Mouse (Mus musculus): ENCODE data around the gene Kin. TPM values are rescaled to one million over a fixed set of nuclear protein-coding genes. Genes with fewer than 3 reads are reported as not detected.

Kin gene
- 10 to 100 TPM; 24.9 to 38.3 TPM for polyA plus RNA-seq (2017; shearing (Covaris generic))

DNA sequence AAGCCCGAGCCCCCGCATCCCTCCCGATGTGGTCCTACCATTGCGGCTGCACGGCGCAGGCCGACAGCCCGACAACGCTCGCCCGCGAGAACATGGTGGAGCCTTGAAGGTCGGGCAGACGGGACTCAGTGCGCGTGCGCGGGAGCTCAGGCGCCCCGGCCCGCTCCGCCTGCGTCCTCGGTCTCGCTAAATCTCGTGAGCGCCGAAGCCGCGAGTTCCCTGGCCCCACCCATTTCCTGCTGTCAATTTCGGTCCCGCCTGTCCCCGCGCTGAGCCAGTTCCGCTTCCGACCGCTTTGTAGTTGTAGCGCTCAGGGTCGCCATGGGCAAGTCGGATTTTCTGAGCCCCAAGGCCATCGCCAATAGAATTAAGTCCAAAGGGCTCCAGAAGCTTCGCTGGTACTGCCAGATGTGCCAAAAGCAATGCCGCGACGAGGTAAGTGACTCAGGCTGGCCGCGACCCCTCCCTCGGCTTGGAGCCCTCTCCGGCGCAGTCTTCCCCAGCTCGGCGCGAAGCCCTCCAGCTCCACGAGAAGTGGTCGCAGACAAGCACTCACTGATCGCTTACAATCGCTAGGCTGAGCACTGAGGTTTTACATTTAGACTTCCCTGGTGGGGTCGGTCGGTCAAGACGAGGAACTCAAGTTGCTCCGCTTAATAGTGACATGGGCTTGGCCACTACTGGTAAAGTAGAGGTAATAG lies at the start of gene Kin, which contains the start of gene Atp5c1:
TSS of gene Kin (plus strand) at position 284 of the 701 bp plus-strand sequence.
TSS of gene Atp5c1 (minus strand) at position 201 of the 701 bp plus-strand sequence.
- peak; percentile 98 for ATAC-seq

DNA sequence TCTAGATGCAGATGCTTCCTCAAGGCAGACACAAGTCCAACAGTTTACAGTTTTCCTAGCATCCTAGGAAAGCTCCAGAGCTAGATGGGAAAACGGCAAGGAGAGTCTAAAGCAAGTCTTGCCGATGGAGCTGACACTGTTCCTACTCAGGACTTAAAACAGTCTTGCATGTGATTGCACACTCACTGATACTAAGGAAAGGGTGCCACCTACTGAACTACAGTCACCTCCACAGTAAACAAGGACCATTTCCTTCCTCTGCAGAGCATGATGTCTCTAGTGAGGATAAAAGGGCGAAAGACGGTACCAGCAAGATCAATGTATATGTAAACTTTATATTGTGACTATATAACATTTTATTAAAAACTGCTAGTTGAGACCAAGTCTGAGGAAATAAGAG lies 46.7 kb upstream of the Kin start:
- peak; percentile 57 for ATAC-seq

DNA sequence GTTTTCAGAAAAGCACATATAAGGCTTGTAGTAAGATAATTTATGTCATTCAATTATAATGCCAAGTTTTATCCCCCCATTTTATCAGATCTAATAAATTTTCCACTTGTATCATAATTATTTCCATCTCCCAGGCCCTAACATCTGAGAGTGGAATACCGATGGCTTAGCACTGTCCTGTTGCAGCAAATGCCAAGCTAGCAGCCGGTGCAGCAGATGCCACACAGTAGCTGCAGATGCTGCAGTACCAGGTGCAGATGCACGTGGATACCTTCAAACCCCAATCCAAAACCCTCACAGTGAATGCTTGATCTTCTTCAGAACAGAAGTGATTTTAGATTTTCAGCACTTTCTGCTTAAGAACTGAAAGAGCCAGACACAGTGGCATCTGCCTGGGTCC lies 45.4 kb upstream of the Kin start:
- no peak for ATAC-seq

DNA sequence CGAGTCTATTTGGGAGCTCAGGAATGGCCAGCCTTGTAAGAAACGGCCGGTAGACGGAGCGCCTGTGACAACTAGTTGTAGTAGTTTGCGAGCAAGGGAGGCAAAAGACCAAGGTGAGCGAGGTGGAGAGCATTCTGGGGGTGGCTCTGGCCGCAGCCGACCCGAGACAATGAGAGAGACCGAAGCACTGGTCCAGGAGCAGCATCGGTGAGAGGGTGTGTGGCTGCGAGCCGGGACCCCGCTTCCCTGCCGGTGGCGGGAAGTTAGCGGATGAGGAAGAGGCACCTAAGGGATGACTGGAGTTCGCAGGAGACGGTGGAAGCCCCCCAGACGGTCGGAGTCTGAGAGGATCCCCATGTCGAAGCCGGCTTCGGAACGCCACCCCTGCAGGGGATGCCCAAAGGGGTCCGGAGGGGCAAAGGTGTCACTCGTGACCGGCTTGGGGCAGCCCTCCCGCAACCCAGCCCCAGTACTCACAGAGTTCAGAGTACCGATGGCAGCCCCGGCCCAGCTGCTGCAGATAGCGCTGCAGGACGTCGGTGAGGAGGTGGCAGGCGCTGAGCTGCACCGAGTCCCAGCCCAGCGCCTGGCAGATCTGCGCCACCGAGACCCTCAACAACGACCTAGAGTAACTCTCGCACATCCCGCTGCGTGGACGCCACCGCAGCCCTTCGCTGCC lies 32.5 kb upstream of the Kin start:
- peak; percentile 10 for ATAC-seq

DNA sequence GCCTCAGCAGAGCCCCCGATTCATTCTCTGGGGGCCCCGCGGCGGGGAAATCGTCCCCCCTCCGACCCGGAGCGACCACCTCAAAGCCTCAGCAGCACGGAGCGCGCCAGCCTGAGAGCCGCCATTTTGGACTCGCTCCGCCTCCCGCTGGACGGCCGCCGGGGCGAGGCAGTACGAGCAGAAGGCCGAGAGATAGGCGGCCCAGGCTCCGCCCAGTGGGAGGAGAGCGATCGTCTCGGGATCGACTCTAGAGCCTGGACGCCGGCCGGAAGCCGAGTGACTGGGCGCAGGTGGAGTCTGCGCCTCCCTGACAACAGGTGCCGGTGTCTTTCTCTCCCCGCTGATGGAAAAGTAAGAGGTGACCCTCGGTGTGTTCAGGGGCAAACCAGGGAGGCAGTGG lies 31.9 kb upstream of the Kin start, which contains the start of gene Taf3:
TSS of gene Taf3 (minus strand) at position 136 of the 400 bp plus-strand sequence.
- ATAC-seq: peak; percentile 95

DNA sequence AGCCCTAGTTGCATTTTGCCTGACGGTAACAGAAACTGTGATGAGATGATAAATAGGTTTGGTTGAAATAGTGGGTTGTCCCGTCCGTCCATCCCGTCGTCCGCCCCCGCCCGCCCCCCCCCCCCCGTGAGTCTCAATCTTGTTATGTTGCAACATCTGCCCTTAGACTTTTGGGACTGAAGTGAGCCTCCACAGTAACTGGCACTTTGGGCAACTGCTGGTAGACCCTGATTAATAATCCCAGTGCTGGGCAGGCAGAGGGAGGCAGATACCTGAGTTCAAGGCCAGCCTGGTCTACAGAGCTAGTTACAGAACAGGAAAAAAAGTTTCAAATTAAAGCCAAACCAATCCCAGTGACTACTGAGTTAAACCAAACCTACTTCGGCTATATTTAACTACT lies 30.9 kb upstream of the Kin start:
- ATAC-seq: no peak

DNA sequence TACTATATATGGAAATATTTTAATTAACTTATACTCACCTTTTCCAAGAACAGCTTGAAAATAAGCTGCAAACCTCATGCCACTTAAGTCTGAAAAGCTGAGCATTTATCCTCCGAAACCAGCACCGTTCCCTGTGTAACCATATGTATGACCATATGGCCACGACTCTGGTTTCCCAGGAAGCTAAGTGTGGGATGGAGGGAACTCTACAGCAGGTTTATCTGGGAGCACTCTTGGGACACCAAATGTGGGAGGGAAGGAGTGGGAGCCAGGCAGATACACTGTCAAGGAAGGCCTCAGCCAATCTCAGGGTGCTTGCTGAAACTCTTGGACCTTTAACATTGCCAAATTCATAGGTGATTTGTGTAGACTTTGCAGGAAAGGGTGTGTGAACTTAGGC lies 29.5 kb upstream of the Kin start:
- ATAC-seq: no peak

DNA sequence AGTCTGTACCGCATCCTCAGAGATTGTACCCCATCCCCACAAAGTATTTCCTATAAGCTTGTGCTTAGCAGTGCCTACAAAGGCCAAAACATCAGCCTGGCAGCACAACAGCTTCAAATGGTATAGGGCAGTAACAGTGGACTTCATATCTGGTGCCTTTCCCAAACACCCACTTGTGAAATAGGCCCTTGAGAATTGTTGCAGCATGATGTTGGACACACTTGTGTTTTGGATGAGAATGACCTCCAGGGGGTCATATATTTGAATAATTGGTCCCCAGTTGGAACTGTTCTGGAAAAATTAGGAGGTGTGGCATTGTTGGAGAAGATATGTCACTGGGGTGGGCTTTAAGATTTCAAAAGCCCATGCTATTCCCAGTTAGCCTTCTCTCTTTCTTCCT lies 28.4 kb upstream of the Kin start:
- no peak for ATAC-seq

DNA sequence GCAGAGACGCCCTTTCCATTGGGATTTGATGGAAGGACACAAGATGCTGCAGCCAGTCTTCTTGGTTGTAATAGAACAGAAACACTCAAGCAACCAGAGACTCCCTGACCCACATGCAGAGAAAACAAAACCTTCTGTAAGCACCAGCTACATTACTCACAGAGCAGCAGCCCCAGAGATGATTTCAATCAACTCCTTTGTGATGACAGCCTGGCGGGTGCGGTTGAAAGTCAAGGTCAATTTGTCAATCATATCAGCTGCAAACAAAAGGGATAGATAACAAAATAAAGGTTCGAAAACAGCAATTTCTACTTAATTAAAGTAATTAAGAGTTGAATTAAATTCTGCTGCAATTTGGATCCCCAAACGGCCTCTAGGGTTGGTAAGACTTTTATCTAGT lies 21.6 kb upstream of the Kin start:
- ATAC-seq: no peak

DNA sequence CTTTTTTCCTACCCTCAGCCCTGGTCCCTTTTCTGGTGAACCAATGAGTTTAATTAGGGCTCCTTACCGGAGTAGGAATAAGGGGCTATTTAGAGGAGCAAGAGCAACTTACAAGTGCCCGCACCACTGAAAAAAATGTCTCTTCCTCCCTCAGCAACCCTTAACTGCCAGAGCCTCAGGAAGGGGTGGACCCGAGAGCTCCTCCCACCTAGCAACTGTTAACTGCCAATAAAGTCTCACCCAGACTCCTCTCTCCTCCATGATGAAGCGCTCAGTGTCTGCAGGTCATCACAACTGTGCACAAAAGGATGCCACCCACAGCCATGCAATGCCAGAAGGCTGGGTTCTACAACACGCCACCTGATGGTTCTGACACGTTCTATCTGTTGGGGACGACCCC lies 8.6 kb upstream of the Kin start:
- ATAC-seq: no peak

DNA sequence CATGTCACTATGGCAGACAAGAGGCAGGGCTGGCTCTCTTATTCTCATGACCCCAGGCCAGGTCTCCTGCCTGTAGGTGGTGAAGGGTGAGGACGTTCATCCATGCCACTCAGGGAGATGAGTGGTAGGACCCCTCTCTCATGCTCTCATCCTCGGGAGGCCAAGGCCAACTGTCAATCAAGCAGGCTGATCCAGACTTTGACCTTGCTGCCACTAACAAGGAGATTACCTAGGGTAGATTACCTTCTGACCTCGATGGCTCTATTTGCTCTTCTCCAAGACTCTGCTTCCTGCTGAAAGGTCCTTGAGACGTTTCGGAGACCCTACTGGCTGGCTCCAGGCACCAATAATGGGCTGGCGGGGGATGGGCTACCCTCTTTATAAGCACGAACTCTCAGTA lies 5.9 kb upstream of the Kin start:
- no peak for ATAC-seq

DNA sequence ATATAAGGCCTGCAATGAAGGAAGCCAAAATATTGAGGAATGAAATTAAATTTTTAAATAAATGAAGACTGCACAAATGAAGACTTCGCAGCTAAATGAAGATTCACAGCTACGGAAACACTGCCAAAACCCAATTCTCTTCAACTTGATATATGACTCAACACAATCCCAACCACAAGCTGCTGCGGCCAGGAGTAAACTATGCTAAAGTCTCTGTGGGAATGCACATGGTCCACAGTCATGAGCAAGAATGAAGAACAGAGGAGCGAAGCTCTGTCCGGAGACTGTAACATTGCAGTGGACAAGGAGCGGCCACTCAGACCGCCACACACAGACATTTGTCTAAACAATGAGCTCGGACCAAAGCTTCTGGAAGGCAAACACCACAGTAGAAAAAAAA lies 3.7 kb upstream of the Kin start:
- ATAC-seq: no peak

DNA sequence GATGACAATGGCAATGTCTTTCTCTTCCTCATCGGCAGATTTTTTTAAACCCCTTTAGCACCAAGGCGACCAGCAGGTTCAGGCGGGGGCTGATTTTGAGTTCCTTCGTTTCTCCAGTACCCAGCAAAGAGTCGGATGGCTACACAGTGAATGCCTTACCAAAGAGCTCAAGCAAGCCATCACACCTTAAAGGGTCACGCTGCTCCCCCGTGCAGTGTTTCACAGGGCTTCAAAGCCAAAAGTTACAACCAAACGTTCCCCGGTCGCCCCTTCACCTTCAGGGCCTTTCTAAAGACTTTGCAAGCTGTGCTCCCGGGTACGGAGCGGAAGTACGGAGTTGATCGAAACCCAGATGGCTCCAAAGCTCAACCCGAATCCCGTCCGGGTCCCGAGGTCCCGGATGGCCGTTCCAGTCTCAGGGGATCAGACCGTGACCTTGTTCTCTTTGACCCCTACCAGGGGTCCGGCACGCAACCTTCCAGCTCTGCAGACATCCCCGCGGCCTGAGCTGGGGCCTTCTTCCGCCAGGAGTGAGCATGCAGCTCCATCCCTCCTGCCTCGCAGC lies 566 bp upstream of the Kin start:
- ATAC-seq: peak; percentile 55

DNA sequence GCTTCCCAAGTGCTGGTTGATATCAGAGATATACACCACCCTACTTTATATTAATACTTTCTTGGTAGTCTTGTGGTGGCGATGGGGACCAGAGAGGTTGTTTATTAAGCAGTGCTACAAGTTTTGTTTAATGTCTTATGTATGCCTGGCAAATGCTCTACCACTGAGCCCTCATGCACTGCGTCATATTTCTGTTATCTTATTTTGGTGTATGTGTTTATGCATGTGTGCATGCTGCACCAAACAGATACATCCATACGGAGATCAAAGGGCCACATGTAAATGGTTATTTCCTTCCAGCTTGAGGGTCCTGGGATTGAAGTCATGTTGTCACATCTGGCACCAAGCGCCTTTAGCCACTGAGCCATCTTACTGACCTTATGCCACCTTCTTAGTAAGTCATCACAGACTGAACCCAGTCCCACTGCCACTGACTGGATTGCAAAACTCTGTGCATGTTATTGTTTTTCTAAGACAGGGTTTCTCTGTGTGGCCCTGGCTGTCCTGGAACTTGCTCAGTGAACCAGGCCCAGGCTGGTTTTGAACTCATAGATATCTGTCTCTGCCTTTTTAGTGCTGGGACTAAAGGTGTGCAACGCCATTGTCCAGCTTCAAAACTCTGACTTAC lies 1.2 kb downstream of the Kin start:
- no peak for ATAC-seq

DNA sequence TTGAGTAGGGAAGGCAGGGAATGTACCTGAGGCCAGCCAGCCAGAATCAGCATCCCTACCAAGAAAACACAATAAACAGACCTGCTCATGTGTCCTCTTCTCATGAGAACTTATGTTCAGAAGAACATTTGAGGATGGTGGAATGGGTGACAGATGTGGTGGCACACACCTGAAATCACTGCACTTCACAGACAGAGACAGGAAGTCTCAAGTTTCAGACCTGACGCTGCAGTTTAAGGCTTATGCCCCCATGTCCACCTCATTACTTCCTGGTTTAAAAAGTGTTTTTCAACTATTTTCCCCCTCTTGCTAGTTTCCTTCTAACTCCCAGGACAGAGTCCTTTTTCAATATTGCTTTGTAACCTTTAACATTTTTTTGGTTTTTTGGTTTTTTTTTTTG lies 2.3 kb downstream of the Kin start:
- ATAC-seq: no peak

DNA sequence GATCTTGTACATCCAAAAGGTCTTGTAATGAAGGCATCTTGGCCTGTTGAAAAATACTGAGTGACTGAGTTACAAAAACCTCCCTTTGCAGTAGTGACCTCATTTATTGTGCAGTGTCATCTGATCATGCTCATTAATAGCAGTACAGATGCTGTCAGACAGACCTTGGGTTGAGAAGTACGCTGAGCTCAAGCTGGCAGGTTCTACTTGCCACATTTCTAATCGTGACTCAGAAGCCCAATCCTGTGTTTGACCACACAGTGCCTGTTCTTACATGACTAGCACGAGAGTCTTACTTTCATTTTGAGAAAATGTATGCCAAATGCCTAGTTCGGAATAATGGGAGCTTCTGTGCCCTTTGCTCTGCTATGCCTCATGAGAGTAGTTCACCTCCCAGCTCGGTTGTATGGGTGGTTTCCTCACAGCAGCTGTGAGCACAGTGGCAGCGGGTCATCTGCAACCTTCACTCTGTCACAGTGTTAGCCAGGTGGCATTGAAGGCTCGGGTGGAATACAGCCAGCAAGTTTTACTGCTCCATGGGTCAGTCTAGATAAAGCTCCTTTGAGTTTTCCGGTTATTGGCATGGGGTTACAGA lies 7.0 kb downstream of the Kin start:
- no peak for ATAC-seq

DNA sequence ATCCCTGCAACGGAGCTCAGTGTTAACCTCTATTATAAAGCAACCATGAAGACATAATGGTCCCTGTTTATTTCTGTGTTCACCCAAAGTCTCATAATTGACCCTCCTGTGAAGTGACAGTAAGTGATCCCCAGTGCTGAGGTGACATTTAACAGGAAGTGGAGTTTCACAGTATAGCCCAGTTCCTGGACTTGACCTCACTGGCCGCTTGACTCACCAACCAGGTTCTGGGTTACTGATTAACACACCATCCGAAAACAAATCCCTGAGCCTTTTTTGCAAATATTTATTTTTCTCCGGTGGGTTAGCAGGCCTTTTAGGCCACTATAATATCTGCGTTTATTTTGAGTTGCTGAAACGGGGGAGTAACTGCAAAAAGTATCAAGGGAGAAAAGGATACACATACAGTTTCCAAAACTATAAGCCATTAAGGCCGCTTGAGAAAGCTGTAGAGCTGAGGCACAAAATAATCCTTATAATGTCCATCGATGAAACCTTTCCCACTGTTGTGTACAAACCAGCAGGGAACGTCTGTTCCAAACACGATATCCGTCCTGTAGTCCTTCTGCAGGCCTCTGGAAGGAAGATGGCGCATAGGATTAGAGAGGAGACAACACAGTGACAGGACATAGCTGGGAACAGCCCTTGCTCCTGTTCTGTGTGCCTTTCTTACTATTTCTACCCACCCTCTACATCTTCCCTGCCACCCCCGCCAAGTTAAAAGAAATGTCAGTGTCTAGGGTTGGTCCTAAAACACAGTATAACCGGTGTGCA lies 14.1 kb downstream of the Kin start:
- ATAC-seq: no peak

DNA sequence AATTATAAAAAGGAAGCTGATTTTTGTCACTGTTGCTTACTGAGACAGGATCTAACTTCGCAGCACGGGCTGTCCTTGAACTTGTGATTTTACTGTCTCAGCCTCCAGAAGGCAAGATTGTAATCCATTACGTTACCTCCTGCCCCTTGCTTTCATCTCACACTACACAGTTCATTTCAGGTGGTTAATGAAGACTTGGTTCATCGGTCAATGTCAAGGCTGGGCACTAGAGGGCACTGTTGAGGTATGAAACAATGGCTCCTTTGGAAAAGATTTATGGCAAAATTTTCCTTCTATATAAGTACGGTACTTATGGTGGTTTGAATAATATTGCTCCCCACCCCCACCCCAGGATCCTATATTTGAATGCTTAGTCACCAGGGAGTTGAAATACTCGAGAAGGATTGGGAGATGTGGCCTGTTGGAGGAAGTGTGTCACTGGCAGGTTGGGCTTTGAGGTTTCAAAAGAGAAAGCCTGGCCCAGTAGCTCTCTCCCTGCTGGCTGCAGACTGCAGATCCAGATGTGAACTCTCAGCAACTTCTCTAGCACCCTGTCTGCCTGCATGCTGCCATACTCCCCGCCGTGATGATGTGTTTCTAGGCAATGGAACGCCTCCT lies 18.3 kb downstream of the Kin start:
- peak; percentile 60 for ATAC-seq

DNA sequence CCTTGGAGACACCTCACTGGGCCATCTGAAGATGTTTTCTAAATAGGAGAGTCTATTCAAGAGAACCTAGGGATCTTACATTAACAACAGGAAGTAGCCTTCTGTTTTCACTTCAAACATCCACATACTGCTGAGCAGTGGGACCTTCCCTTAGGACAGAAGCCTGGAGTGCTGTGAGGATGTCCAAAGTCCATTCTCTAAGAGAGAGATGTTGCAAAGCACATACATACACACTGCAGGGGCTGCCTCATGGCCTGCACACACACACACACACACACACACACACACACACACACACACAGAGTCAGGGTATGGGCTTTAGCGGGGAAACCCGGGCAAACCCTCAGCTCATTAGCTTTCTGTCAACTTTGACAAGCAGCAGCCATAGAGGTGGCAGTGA lies 20.1 kb downstream of the Kin start:
- no peak for ATAC-seq

DNA sequence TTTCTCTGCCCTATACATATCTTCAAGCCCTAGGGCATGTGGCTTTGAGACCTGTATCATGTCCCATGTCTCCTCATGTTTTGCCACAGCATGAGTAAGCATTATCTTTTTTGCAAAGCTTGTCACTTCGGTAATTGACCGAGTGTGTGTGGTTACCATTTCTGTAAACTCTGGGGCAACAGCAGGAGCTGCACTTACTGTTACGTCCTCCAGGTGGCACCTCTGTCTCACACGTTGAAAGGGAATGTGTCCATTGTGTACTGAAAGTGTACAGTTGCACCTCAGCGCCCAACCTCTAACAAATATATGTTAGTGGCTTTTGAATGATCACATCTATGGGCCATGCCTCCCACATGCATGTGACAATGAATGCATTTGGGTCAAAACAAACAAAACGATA lies 20.8 kb downstream of the Kin start:
- ATAC-seq: peak; percentile 77

DNA sequence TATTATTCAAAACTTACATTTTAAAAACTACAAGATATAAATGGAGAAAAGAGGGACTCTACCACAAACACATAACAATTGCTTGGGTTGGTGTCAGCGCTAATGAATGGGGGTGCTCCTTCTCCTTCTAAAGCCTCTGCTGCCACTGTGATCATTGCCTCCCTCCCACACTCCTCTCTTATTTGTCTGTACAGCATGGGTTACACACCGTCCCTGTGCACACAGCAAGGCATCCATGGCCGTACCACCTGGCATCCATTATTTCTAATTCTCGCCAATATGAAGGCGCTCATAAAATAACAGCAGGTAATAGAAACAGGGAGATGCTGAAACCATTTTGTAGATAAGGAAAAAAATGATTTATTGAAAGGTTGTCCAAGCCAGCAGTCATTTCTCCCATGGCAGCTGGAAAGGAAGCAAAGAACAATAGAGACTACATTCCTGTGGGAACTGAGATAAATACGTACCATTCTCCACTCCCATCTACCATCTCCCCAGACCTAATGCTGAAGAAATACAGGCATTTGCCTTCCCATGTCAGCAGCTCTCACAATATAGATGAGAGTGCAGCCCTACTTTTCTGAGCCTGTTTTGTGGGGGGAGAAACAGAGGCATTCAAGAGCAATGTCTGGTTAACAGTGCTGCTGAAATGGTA lies 28.3 kb downstream of the Kin start:
- ATAC-seq: no peak
